Mouse (Mus musculus): ENCODE measurements around the gene Usp9x.

- TF ChIP-seq CTCF (IDR thresholded peaks at IDR 0.05; ENCODE audit: control insufficient read depth, insufficient read depth, insufficient replicate concordance, low read depth, low read length) (no peak), POLR2A (IDR thresholded peaks at IDR 0.05; ENCODE audit: control insufficient read depth, low read depth, low read length) (no peak)
Measured at GRCm38 (mm10) chrX:13025286-13025685, 46.0 kb upstream of the Usp9x start.

Data from testis, adult 2 months (tissue).